Mouse (Mus musculus): ENCODE measurements around the gene Evi5.

Gene Evi5

GRCm38 (mm10) chr5:107753656-107754055, 121.3 kb downstream of the Evi5 start:
- no peak for DNase-seq (ENCODE audit: low read depth, low spot score)

GRCm38 (mm10) chr5:107749229-107749916, 125.5 kb downstream of the Evi5 start:
- DNase-seq (ENCODE audit: low read depth, low spot score) = peak; percentile 34

GRCm38 (mm10) chr5:107739023-107739422, 135.9 kb downstream of the Evi5 start:
- DNase-seq (ENCODE audit: low read depth, low spot score) = no peak

GRCm38 (mm10) chr5:107738296-107738695, 136.6 kb downstream of the Evi5 start:
- no peak for DNase-seq (ENCODE audit: low read depth, low spot score)

GRCm38 (mm10) chr5:107736171-107736570, 138.7 kb downstream of the Evi5 start:
- DNase-seq (ENCODE audit: low read depth, low spot score) = no peak

- DNase-seq (ENCODE audit: low read depth, low spot score) = no peak
These were observed 143.1 kb downstream of the Evi5 start for GRCm38 (mm10) chr5:107731844-107732243.

GRCm38 (mm10) chr5:107731408-107731807, 143.5 kb downstream of the Evi5 start:
- peak; percentile 69 for DNase-seq (ENCODE audit: low read depth, low spot score)

- no peak for DNase-seq (ENCODE audit: low read depth, low spot score)
These were observed 147.9 kb downstream of the Evi5 start for GRCm38 (mm10) chr5:107727007-107727402.

GRCm38 (mm10) chr5:107726281-107727006, 148.5 kb downstream of the Evi5 start:
- DNase-seq (ENCODE audit: low read depth, low spot score) = peak; percentile 51

- peak; percentile 87 for DNase-seq (ENCODE audit: low read depth, low spot score)
These were observed 149.3 kb downstream of the Evi5 start, which contains the start of gene Gfi1 for GRCm38 (mm10) chr5:107725435-107726261. Gene Gfi1 (minus strand): TSS chr5:107726036.

GRCm38 (mm10) chr5:107724661-107725434, 150.1 kb downstream of the Evi5 start:
- peak; percentile 56 for DNase-seq (ENCODE audit: low read depth, low spot score)

- peak; percentile 54 for DNase-seq (ENCODE audit: low read depth, low spot score)
These were observed 151.1 kb downstream of the Evi5 start for GRCm38 (mm10) chr5:107723541-107724511.

GRCm38 (mm10) chr5:107722661-107723532, 152.0 kb downstream of the Evi5 start:
- DNase-seq (ENCODE audit: low read depth, low spot score) = peak; percentile 44

- DNase-seq (ENCODE audit: low read depth, low spot score) = no peak
These were observed 153.3 kb downstream of the Evi5 start for GRCm38 (mm10) chr5:107721638-107722011.

- DNase-seq (ENCODE audit: low read depth, low spot score) = no peak
These were observed 153.8 kb downstream of the Evi5 start for GRCm38 (mm10) chr5:107720991-107721637.

- DNase-seq (ENCODE audit: low read depth, low spot score) = no peak
These were observed 154.4 kb downstream of the Evi5 start for GRCm38 (mm10) chr5:107720511-107720910.

GRCm38 (mm10) chr5:107719786-107720185, 155.1 kb downstream of the Evi5 start:
- DNase-seq (ENCODE audit: low read depth, low spot score) = no peak

- no peak for DNase-seq (ENCODE audit: low read depth, low spot score)
These were observed 155.7 kb downstream of the Evi5 start for GRCm38 (mm10) chr5:107719209-107719608.

Measured in CD4-positive helper T cell, adult 2 months (primary cell).